In the genomic region with DNA sequence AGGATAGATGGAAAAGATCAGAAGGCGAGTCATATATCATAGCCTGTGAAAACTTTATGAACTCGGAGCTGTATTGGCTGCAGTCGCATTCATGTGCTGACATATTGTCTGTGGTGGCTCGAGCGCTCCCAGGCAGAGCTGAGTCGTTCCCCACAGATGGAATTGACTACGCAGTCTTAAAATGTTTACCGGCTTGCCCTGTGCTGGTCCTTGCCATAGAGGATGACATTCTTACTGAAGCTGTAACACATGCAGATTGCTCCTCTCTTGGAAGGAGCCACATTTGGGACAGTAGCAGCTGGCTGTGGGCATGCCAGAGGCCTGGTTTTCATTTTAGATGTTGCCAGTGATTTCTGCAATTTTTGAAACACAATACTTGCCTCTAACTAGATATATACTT, we compare ENCODE assay signal across 20 mouse cellular contexts. TPM values are rescaled to one million over a fixed set of nuclear protein-coding genes. Genes with fewer than 3 reads are reported as not detected.
DNase-seq lines count a peak whose midpoint lies in the region; ATAC-seq and TF ChIP-seq lines count a peak whose summit lies in the region.
"Had no signal": no experiment of that assay in that cellular context is flagged by ENCODE, and none has a peak within 500 bp of the region (broad histone marks: within the 10 kb centered on the region; RNA-seq: fewer than 3 reads in every experiment).

No protein-coding gene starts in this region.

- H3K4me3 ChIP-seq in kidney, embryonic 15.5 days (replicated peaks) = no peak overlapping the region
- no peak overlapping the region for H3K4me3 ChIP-seq in embryonic facial prominence, embryonic 14.5 days (ENCODE audit: low read depth, low read length)
- H3K4me3 ChIP-seq in limb, embryonic 14.5 days (replicated peaks; ENCODE audit: low read length) = peak overlapping the region; percentile 10; the same call in 1 of the 2 replicates
- no peak overlapping the region for H3K4me3 ChIP-seq in thymus, adult 2 months (ENCODE audit: control insufficient read depth, insufficient read depth, low read length)
- H3K4me3 ChIP-seq: forebrain, embryonic 12.5 days; heart, embryonic 10.5 days; hindbrain, embryonic 15.5 days; liver, embryonic 15.5 days had no signal

- 63% methylated on average over 8 of the region's 8 CpGs for WGBS in kidney, embryonic 15.5 days
- WGBS in embryonic facial prominence, embryonic 14.5 days = 37% methylated on average over 8 of the region's 8 CpGs
- 32% methylated on average over 8 of the region's 8 CpGs for WGBS in limb, embryonic 14.5 days
- WGBS in thymus, adult 2 months = 95% methylated on average over 8 of the region's 8 CpGs

- no peaks in the 10 kb centered on the region for H3K27me3 ChIP-seq in kidney, embryonic 15.5 days
- H3K27me3 ChIP-seq in embryonic facial prominence, embryonic 14.5 days (replicated peaks; ENCODE audit: control insufficient read depth, insufficient read depth, low read length) = no peaks in the 10 kb centered on the region
- H3K27me3 ChIP-seq in limb, embryonic 14.5 days (ENCODE audit: control insufficient read depth, insufficient read depth, low read length) = no peaks in the 10 kb centered on the region
- no peaks in the 10 kb centered on the region for H3K27me3 ChIP-seq in thymus, adult 2 months (ENCODE audit: control insufficient read depth, insufficient read depth, low read length)
- H3K27me3 ChIP-seq: CH12.LX; forebrain, embryonic 12.5 days; hindbrain, embryonic 15.5 days had no signal

- H3K9ac ChIP-seq in kidney, embryonic 15.5 days = no peak overlapping the region
- no peak overlapping the region for H3K9ac ChIP-seq in embryonic facial prominence, embryonic 14.5 days (ENCODE audit: low read depth, low read length)
- no peak overlapping the region for H3K9ac ChIP-seq in limb, embryonic 14.5 days (ENCODE audit: low read depth, low read length, severe bottlenecking)
- H3K9ac ChIP-seq: forebrain, embryonic 12.5 days; hindbrain, embryonic 15.5 days; liver, embryonic 15.5 days had no signal

- TF ChIP-seq POLR2A in limb, embryonic 14.5 days (IDR thresholded peaks at IDR 0.05; ENCODE audit: borderline replicate concordance, extremely low read depth, insufficient read depth, insufficient read length) = no peak
- TF ChIP-seq POLR2A in thymus, adult 2 months (IDR thresholded peaks at IDR 0.05; ENCODE audit: control insufficient read depth, extremely low read depth, insufficient read depth, low read length, poor library complexity) = no peak

- peaks cover 58% of the 10 kb centered on the region for H3K4me1 ChIP-seq in kidney, embryonic 15.5 days
- peaks cover 38% of the 10 kb centered on the region for H3K4me1 ChIP-seq in embryonic facial prominence, embryonic 14.5 days (ENCODE audit: control insufficient read depth, insufficient read depth, low read length)
- H3K4me1 ChIP-seq in limb, embryonic 14.5 days (ENCODE audit: control insufficient read depth, insufficient read depth, low read length) = peaks cover 41% of the 10 kb centered on the region
- H3K4me1 ChIP-seq in thymus, adult 2 months (replicated peaks; ENCODE audit: control insufficient read depth, insufficient read depth, low read length) = peaks cover 6% of the 10 kb centered on the region; the same call in 1 of the 2 replicates

- no peak overlapping the region for H3K4me2 ChIP-seq in kidney, embryonic 15.5 days
- peak overlapping the region; percentile 71 for H3K4me2 ChIP-seq in embryonic facial prominence, embryonic 14.5 days (ENCODE audit: low read depth, low read length)
- H3K4me2 ChIP-seq in limb, embryonic 14.5 days (replicated peaks; ENCODE audit: low read depth, low read length, severe bottlenecking) = peak overlapping the region; percentile 34
- H3K4me2 ChIP-seq: forebrain, embryonic 12.5 days; hindbrain, embryonic 15.5 days; liver, embryonic 15.5 days had no signal

- no peaks in the 10 kb centered on the region for H3K9me3 ChIP-seq in kidney, embryonic 15.5 days (replicated peaks)
- H3K9me3 ChIP-seq in embryonic facial prominence, embryonic 14.5 days (ENCODE audit: control insufficient read depth, low read length) = no peaks in the 10 kb centered on the region
- H3K9me3 ChIP-seq in limb, embryonic 14.5 days (ENCODE audit: control insufficient read depth, low read length) = no peaks in the 10 kb centered on the region
- H3K9me3 ChIP-seq: forebrain, embryonic 12.5 days; heart, embryonic 10.5 days; hindbrain, embryonic 15.5 days; liver, embryonic 15.5 days had no signal

- peaks cover 5% of the 10 kb centered on the region; the same call in 1 of the 2 replicates for H3K36me3 ChIP-seq in kidney, embryonic 15.5 days
- peaks cover 9% of the 10 kb centered on the region; the same call in 1 of the 2 replicates for H3K36me3 ChIP-seq in embryonic facial prominence, embryonic 14.5 days (ENCODE audit: control insufficient read depth, insufficient read depth, low read length)
- H3K36me3 ChIP-seq in limb, embryonic 14.5 days (ENCODE audit: control insufficient read depth, insufficient read depth, low read length) = peaks cover 11% of the 10 kb centered on the region; the same call in 1 of the 2 replicates
- no peaks in the 10 kb centered on the region for H3K36me3 ChIP-seq in thymus, adult 2 months (ENCODE audit: control insufficient read depth, insufficient read depth, low read length)
- H3K36me3 ChIP-seq: forebrain, embryonic 12.5 days; heart, embryonic 10.5 days; hindbrain, embryonic 15.5 days; liver, embryonic 15.5 days had no signal

- DNase-seq in kidney, postnatal 25 days = no peak
- DNase-seq in Muller cell, postnatal 12 days (ENCODE audit: inconsistent ontology term) = peak; percentile 46
- DNase-seq in embryonic facial prominence, embryonic 14.5 days (ENCODE audit: low spot score) = peak; percentile 74
- peak; percentile 23 for DNase-seq in limb, embryonic 14.5 days (ENCODE audit: low spot score)
- DNase-seq in ovary, postnatal 14 days (ENCODE audit: low spot score) = no peak
- DNase-seq in thymus, adult 2 months = no peak
- DNase-seq: cerebellum, postnatal 10 days; gastrocnemius, postnatal 25 days; heart, postnatal 14 days; layer of hippocampus, postnatal 36 days; lung, postnatal 14 days; thymus, postnatal 14 days had no signal

- no peak for TF ChIP-seq CTCF in thymus, adult 2 months (IDR thresholded peaks at IDR 0.05; ENCODE audit: borderline replicate concordance, control insufficient read depth, extremely low read depth, insufficient read depth, low read length, poor library complexity)

- no peak for ATAC-seq in kidney, embryonic 15.5 days (replicated peaks; ENCODE audit: low FRiP score)
- ATAC-seq in embryonic facial prominence, embryonic 14.5 days (ENCODE audit: low read depth) = no peak
- ATAC-seq in limb, embryonic 14.5 days (ENCODE audit: low FRiP score, low read depth) = no peak
- ATAC-seq: activated CD4-positive, CD25-positive, alpha-beta regulatory T cell, adult 4 months; intestine, embryonic 16.5 days had no signal

- H3K27ac ChIP-seq in kidney, embryonic 15.5 days = peak overlapping the region; percentile 56
- H3K27ac ChIP-seq in embryonic facial prominence, embryonic 14.5 days (replicated peaks; ENCODE audit: low read depth, low read length) = peak overlapping the region; percentile 60
- no peak overlapping the region for H3K27ac ChIP-seq in limb, embryonic 14.5 days (replicated peaks; ENCODE audit: low read depth, low read length)
- no peak overlapping the region for H3K27ac ChIP-seq in thymus, adult 2 months (ENCODE audit: control insufficient read depth, insufficient read depth, low read length)
- H3K27ac ChIP-seq: forebrain, embryonic 12.5 days; heart, embryonic 10.5 days; hindbrain, embryonic 15.5 days; liver, embryonic 15.5 days had no signal

RNA-seq across cellular contexts. Expression of a gene that starts 4.4 kb away (rescaled TPM):
- polyA plus RNA-seq in kidney, embryonic 15.5 days (2015; fragmentation: Nextera tagmentation; extraction: Ambion mirVana) = 41.5 and 41.9 TPM in 2 replicates
- polyA plus RNA-seq in embryonic facial prominence, embryonic 14.5 days (2014; fragmentation: Nextera tagmentation; extraction: Ambion mirVana) = 66.7 and 68.6 TPM in 2 replicates
- polyA plus RNA-seq in limb, embryonic 14.5 days (2012; rRNA removed) = 103 and 108 TPM in 2 replicates
- polyA plus RNA-seq in limb, embryonic 14.5 days (2014; fragmentation: Nextera tagmentation; extraction: Ambion mirVana) = 56.6 and 57.5 TPM in 2 replicates
- polyA plus RNA-seq in thymus, adult 2 months (2012; rRNA removed) = 3.2 and 3.6 TPM in 2 replicates

Comparison
In these comparisons a context has a peak if more than half of its experiments do, and no peak if none do; other contexts are left out.
1. H3K27ac ChIP-seq: peak in kidney, embryonic 15.5 days (single experiment) and embryonic facial prominence, embryonic 14.5 days (single experiment); none in limb, embryonic 14.5 days (single experiment) and thymus, adult 2 months (single experiment).
2. DNase-seq: peak in Muller cell, postnatal 12 days (single experiment), embryonic facial prominence, embryonic 14.5 days (single experiment) and limb, embryonic 14.5 days (single experiment); none in kidney, postnatal 25 days (0 of 2), ovary, postnatal 14 days (single experiment) and thymus, adult 2 months (single experiment).